Mouse (Mus musculus) embryonic facial prominence, embryonic 14.5 days (tissue): ENCODE measurements around the gene Lrrc1. TPM values are rescaled to one million over a fixed set of nuclear protein-coding genes. Genes with fewer than 3 reads are reported as not detected.

Experiments used
- ATAC-seq: fragments of 200-750 bp; cut with Nextera tagmentation; 2 replicates; pipeline ENCODE4 v1.8.0; 2017; ENCODE audit warnings: low read depth, moderate number of reproducible peaks, moderate TSS enrichment
- DNase-seq: peaks from one replicate; pipeline ENCODE4 v3.0.0-alpha.2; 2015; ENCODE audit warnings: low spot score
- H3K27ac ChIP-seq: fragments of 300-500 bp; sonication (generic); replicated peaks from 2 replicates; pipeline ENCODE4 v1.5.1; 2014; ENCODE audit warnings: low read depth, mild to moderate bottlenecking, low read length, moderate library complexity
- H3K27me3 ChIP-seq: fragments of 300-500 bp; sonication (generic); replicated peaks from 2 replicates; pipeline ENCODE4 v1.6.1; 2014; ENCODE audit warnings: low read length; ENCODE audit not compliant: control insufficient read depth, insufficient read depth
- H3K36me3 ChIP-seq: fragments of 300-500 bp; sonication (generic); 2 replicates; pipeline ENCODE4 v1.6.1; 2014; ENCODE audit warnings: low read length, mixed read lengths; ENCODE audit not compliant: control insufficient read depth, insufficient read depth
- H3K4me1 ChIP-seq: fragments of 300-500 bp; sonication (generic); 2 replicates; pipeline ENCODE4 v1.6.1; 2014; ENCODE audit warnings: antibody characterized with exemption, low read length; ENCODE audit not compliant: control insufficient read depth, insufficient read depth
- H3K4me2 ChIP-seq: fragments of 300-500 bp; sonication (generic); 2 replicates; pipeline ENCODE4 v1.6.1; 2014; ENCODE audit warnings: low read depth, mild to moderate bottlenecking, low read length, moderate library complexity, mixed read lengths
- H3K4me3 ChIP-seq: fragments of 300-500 bp; sonication (generic); 2 replicates; pipeline ENCODE4 v1.5.1; 2014; ENCODE audit warnings: low read depth, mild to moderate bottlenecking, low read length
- H3K9ac ChIP-seq: fragments of 300-500 bp; sonication (generic); 2 replicates; pipeline ENCODE4 v1.6.1; 2014; ENCODE audit warnings: low read depth, mild to moderate bottlenecking, low read length, moderate library complexity, mixed read lengths
- H3K9me3 ChIP-seq: fragments of 300-500 bp; sonication (generic); 2 replicates; pipeline ENCODE4 v1.6.1; 2016; ENCODE audit warnings: low read length; ENCODE audit not compliant: control insufficient read depth
- WGBS: fragments of 180-500 bp; shearing (Covaris S2); extraction: QIAGEN DNeasy Blood & Tissue Kit; methylation state at CpG from one replicate; pipeline ENCODE4 v1.1.7; 2014; 5-methylcytosine and 5-hydroxymethylcytosine counted together
- polyA plus RNA-seq: library from polyadenylated mRNA; unstranded; fragments of >200 nt; fragmentation: Nextera tagmentation; extraction: Ambion mirVana; gene quantifications from 2 replicates; pipeline ENCODE4 v1.2.1, GENCODE M21; 2014

The Lrrc1 gene
- polyA plus RNA-seq, 1 experiment from 2014 or later: 13.5 TPM

GRCm38 (mm10) chr9:77403961-77404360 lies 140.7 kb downstream of the Lrrc1 start:
- DNase-seq: no peak
- H3K4me2 ChIP-seq: no peak overlapping the region
- no peak overlapping the region for H3K9ac ChIP-seq
- ATAC-seq: no peak
- no peak overlapping the region for H3K4me3 ChIP-seq
- no peaks in the 10 kb centered on the region for H3K36me3 ChIP-seq
- 79% methylated on average over 6 of the region's 6 CpGs for WGBS
- no peak overlapping the region for H3K27ac ChIP-seq
- H3K27me3 ChIP-seq: no peaks in the 10 kb centered on the region
- H3K4me1 ChIP-seq: no peaks in the 10 kb centered on the region
- H3K9me3 ChIP-seq: no peaks in the 10 kb centered on the region

- no peak overlapping the region for H3K9ac ChIP-seq
- ATAC-seq (no peak), DNase-seq (no peak)
- no peak overlapping the region for H3K4me2 ChIP-seq
- no peak overlapping the region for H3K4me3 ChIP-seq
- H3K36me3 ChIP-seq: no peaks in the 10 kb centered on the region
- WGBS: 82% methylated on average over 1 of the region's 1 CpGs
- no peaks in the 10 kb centered on the region for H3K4me1 ChIP-seq
- no peak overlapping the region for H3K27ac ChIP-seq
- no peaks in the 10 kb centered on the region for H3K27me3 ChIP-seq
- no peaks in the 10 kb centered on the region for H3K9me3 ChIP-seq
Observed at GRCm38 (mm10) chr9:77402971-77403370, 141.7 kb downstream of the Lrrc1 start.

- no peaks in the 10 kb centered on the region for H3K9me3 ChIP-seq
- H3K9ac ChIP-seq: no peak overlapping the region
- no peak for ATAC-seq
- H3K27ac ChIP-seq: no peak overlapping the region
- no peaks in the 10 kb centered on the region for H3K4me1 ChIP-seq
- H3K4me3 ChIP-seq: no peak overlapping the region
- DNase-seq: no peak
- 92% methylated on average over 5 of the region's 5 CpGs for WGBS
- no peaks in the 10 kb centered on the region for H3K27me3 ChIP-seq
- no peaks in the 10 kb centered on the region for H3K36me3 ChIP-seq
- H3K4me2 ChIP-seq: no peak overlapping the region
Observed at GRCm38 (mm10) chr9:77399801-77400200, 144.9 kb downstream of the Lrrc1 start.

- Histone ChIP-seq H3K27ac (no peak overlapping the region), H3K27me3 (no peaks in the 10 kb centered on the region), H3K4me1 (no peaks in the 10 kb centered on the region), H3K4me3 (no peak overlapping the region), H3K9ac (no peak overlapping the region), H3K36me3 (no peaks in the 10 kb centered on the region), H3K4me2 (no peak overlapping the region), H3K9me3 (no peaks in the 10 kb centered on the region)
- WGBS: 55% methylated on average over 13 of the region's 13 CpGs
- DNase-seq (peak; percentile 54), ATAC-seq (peak; percentile 81)
Observed at GRCm38 (mm10) chr9:77398856-77399631, 145.6 kb downstream of the Lrrc1 start.

GRCm38 (mm10) chr9:77397027-77397426 lies 147.6 kb downstream of the Lrrc1 start:
- Histone ChIP-seq H3K9ac (no peak overlapping the region), H3K27ac (no peak overlapping the region), H3K4me1 (no peaks in the 10 kb centered on the region), H3K27me3 (no peaks in the 10 kb centered on the region), H3K9me3 (no peaks in the 10 kb centered on the region), H3K4me3 (no peak overlapping the region), H3K4me2 (no peak overlapping the region), H3K36me3 (no peaks in the 10 kb centered on the region)
- no peak for ATAC-seq
- DNase-seq: no peak
- 62% methylated on average over 4 of the region's 4 CpGs for WGBS

- Histone ChIP-seq H3K9ac (no peak overlapping the region), H3K36me3 (no peaks in the 10 kb centered on the region), H3K27me3 (no peaks in the 10 kb centered on the region), H3K4me1 (no peaks in the 10 kb centered on the region), H3K9me3 (no peaks in the 10 kb centered on the region), H3K4me3 (no peak overlapping the region), H3K27ac (no peak overlapping the region), H3K4me2 (no peak overlapping the region)
- ATAC-seq (no peak), DNase-seq (no peak)
- 95% methylated on average over 10 of the region's 10 CpGs for WGBS
Observed at GRCm38 (mm10) chr9:77391248-77391647, 153.4 kb downstream of the Lrrc1 start.

- no peaks in the 10 kb centered on the region for H3K27me3 ChIP-seq
- DNase-seq (no peak), ATAC-seq (no peak)
- H3K4me1 ChIP-seq: no peaks in the 10 kb centered on the region
- no peak overlapping the region for H3K4me3 ChIP-seq
- no peaks in the 10 kb centered on the region for H3K9me3 ChIP-seq
- WGBS: 85% methylated on average over 8 of the region's 8 CpGs
- no peaks in the 10 kb centered on the region for H3K36me3 ChIP-seq
- H3K9ac ChIP-seq: no peak overlapping the region
- no peak overlapping the region for H3K27ac ChIP-seq
- no peak overlapping the region for H3K4me2 ChIP-seq
Observed at GRCm38 (mm10) chr9:77388956-77389355, 155.7 kb downstream of the Lrrc1 start.

GRCm38 (mm10) chr9:77386751-77387150 lies 157.9 kb downstream of the Lrrc1 start:
- no peaks in the 10 kb centered on the region for H3K9me3 ChIP-seq
- no peaks in the 10 kb centered on the region for H3K4me1 ChIP-seq
- H3K4me3 ChIP-seq: no peak overlapping the region
- H3K27ac ChIP-seq: no peak overlapping the region
- no peaks in the 10 kb centered on the region for H3K36me3 ChIP-seq
- ATAC-seq: no peak
- no peaks in the 10 kb centered on the region for H3K27me3 ChIP-seq
- no peak overlapping the region for H3K9ac ChIP-seq
- 18% methylated on average over 1 of the region's 1 CpGs for WGBS
- no peak overlapping the region for H3K4me2 ChIP-seq
- DNase-seq: peak; percentile 39

GRCm38 (mm10) chr9:77385611-77386010 lies 159.1 kb downstream of the Lrrc1 start:
- Histone ChIP-seq H3K36me3 (no peaks in the 10 kb centered on the region), H3K27ac (no peak overlapping the region), H3K27me3 (no peaks in the 10 kb centered on the region), H3K4me1 (no peaks in the 10 kb centered on the region), H3K9me3 (no peaks in the 10 kb centered on the region), H3K4me2 (no peak overlapping the region), H3K4me3 (no peak overlapping the region), H3K9ac (no peak overlapping the region)
- no peak for DNase-seq
- ATAC-seq: no peak
- WGBS: 66% methylated on average over 12 of the region's 12 CpGs
